9 mouse cellular contexts compared by ENCODE assay signal in genomic region chr5:122103075-122103474, GRCm38 (mm10). TPM values are rescaled to one million over a fixed set of nuclear protein-coding genes. Genes with fewer than 3 reads are reported as not detected.
DNase-seq lines count a peak whose midpoint lies in the region; ATAC-seq lines count a peak whose summit lies in the region.
"Had no signal": no experiment of that assay in that cellular context is flagged by ENCODE, and none has a peak within 500 bp of the region (broad histone marks: within the 10 kb centered on the region; RNA-seq: fewer than 3 reads in every experiment).

No protein-coding gene starts in this region.

- peak overlapping the region; percentile 88 for H3K9ac ChIP-seq in heart, embryonic 12.5 days
- peak overlapping the region; percentile 25; the same call in 1 of the 2 replicates for H3K9ac ChIP-seq in hindbrain, embryonic 15.5 days

- 32% methylated on average over 12 of the region's 12 CpGs for WGBS in heart, embryonic 12.5 days
- WGBS in hindbrain, embryonic 15.5 days: 28% methylated on average over 12 of the region's 12 CpGs

- no peaks in the 10 kb centered on the region for H3K9me3 ChIP-seq in heart, embryonic 12.5 days (replicated peaks)
- H3K9me3 ChIP-seq in hindbrain, embryonic 15.5 days: no peaks in the 10 kb centered on the region

- H3K36me3 ChIP-seq in heart, embryonic 12.5 days: peaks cover 53% of the 10 kb centered on the region
- no peaks in the 10 kb centered on the region for H3K36me3 ChIP-seq in hindbrain, embryonic 15.5 days

- H3K4me2 ChIP-seq in heart, embryonic 12.5 days: peak overlapping the region; percentile 79
- peak overlapping the region; percentile 45 for H3K4me2 ChIP-seq in hindbrain, embryonic 15.5 days

- H3K4me3 ChIP-seq in heart, embryonic 12.5 days: peak overlapping the region; percentile 58
- H3K4me3 ChIP-seq in hindbrain, embryonic 15.5 days: no peak overlapping the region

- intact Hi-C loops in heart, postnatal 25 days (cut with DNase I): no loop called here

- peak overlapping the region; percentile 98 for H3K27ac ChIP-seq in heart, embryonic 12.5 days (ENCODE audit: poor library complexity, severe bottlenecking)
- H3K27ac ChIP-seq in hindbrain, embryonic 15.5 days (replicated peaks): no peak overlapping the region
- H3K27ac ChIP-seq: macrophage had no signal

- no peak for ATAC-seq in heart, embryonic 12.5 days (ENCODE audit: insufficient number of reproducible peaks, low FRiP score)
- ATAC-seq in hindbrain, embryonic 15.5 days (ENCODE audit: low FRiP score, low read depth): no peak

- DNase-seq in heart, postnatal 25 days (ENCODE audit: low spot score): no peak
- peak; percentile 37 to 41 for DNase-seq in right cerebral cortex, adult 2 months (ENCODE audit: low spot score in 2 of 2)
- DNase-seq in right cerebral cortex, postnatal 10 days (ENCODE audit: low spot score in 2 of 2): no peak
- DNase-seq in telencephalon, adult 2 months (ENCODE audit: low read depth, low spot score): peak; percentile 43
- DNase-seq in cerebellum, adult 18-20 months: no peak
- DNase-seq in gastrocnemius, adult 8-10 months (ENCODE audit: low spot score in 2 of 2): no peak

- peaks cover 22% of the 10 kb centered on the region for H3K27me3 ChIP-seq in heart, embryonic 12.5 days (replicated peaks)
- peaks cover 8% of the 10 kb centered on the region; the same call in 1 of the 2 replicates for H3K27me3 ChIP-seq in hindbrain, embryonic 15.5 days

- H3K4me1 ChIP-seq in heart, embryonic 12.5 days (replicated peaks): peaks cover 26% of the 10 kb centered on the region
- peaks cover 9% of the 10 kb centered on the region for H3K4me1 ChIP-seq in hindbrain, embryonic 15.5 days (replicated peaks)

RNA-seq across cellular contexts. Expression of gene Myl2, which starts 2.3 kb away (rescaled TPM):
- polyA plus RNA-seq in heart, embryonic 12.5 days (2016; fragmentation: Nextera tagmentation; extraction: Ambion mirVana): 7,161 and 7,647 TPM in 2 replicates
- total RNA-seq in heart, postnatal 25 days (2021): over 10,000 TPM; 18,094 to 20,102 TPM
- 2.1 and 2.6 TPM in 2 replicates for polyA plus RNA-seq in hindbrain, embryonic 15.5 days (2015; fragmentation: Nextera tagmentation; extraction: Ambion mirVana)
- 1,000 to 10,000 TPM in 1 of 4 experiments, 100 to 1,000 TPM in 3; 818 to 1,021 (median 841) TPM for total RNA-seq in gastrocnemius, adult 8-10 months (2022)
- polyA plus RNA-seq: macrophage had no signal

RNA-seq across cellular contexts. Expression of gene Ccdc63, which starts 37.5 kb away (rescaled TPM):
- 0.33 and 0.42 TPM in 2 replicates for polyA plus RNA-seq in heart, embryonic 12.5 days (2016; fragmentation: Nextera tagmentation; extraction: Ambion mirVana)
- total RNA-seq in heart, postnatal 25 days (2021): not detected
- polyA plus RNA-seq in hindbrain, embryonic 15.5 days (2015; fragmentation: Nextera tagmentation; extraction: Ambion mirVana): not detected in 2 replicates
- total RNA-seq in gastrocnemius, adult 8-10 months (2022): under 1 TPM in 1 of 4 experiments, not detected in 3; 0.13 TPM

RNA-seq across cellular contexts. Expression of gene Cux2, which starts 53.2 kb away (rescaled TPM):
- polyA plus RNA-seq in heart, embryonic 12.5 days (2016; fragmentation: Nextera tagmentation; extraction: Ambion mirVana): 7.6 and 10.1 TPM in 2 replicates
- total RNA-seq in heart, postnatal 25 days (2021): 10 to 100 TPM; 23.7 to 29.0 TPM
- polyA plus RNA-seq in hindbrain, embryonic 15.5 days (2015; fragmentation: Nextera tagmentation; extraction: Ambion mirVana): 20.7 and 23.3 TPM in 2 replicates
- 1 to 10 TPM; 1.8 to 3.4 (median 2.3) TPM for total RNA-seq in gastrocnemius, adult 8-10 months (2022)
- polyA plus RNA-seq: macrophage had no signal

RNA-seq across cellular contexts. Expression of gene Ppp1cc, which starts 55.0 kb away (rescaled TPM):
- polyA plus RNA-seq in heart, embryonic 12.5 days (2016; fragmentation: Nextera tagmentation; extraction: Ambion mirVana): 222 and 230 TPM in 2 replicates
- 100 to 1,000 TPM; 113 to 128 TPM for total RNA-seq in heart, postnatal 25 days (2021)
- 210 and 213 TPM in 2 replicates for polyA plus RNA-seq in hindbrain, embryonic 15.5 days (2015; fragmentation: Nextera tagmentation; extraction: Ambion mirVana)
- 100 to 1,000 TPM; 108 to 221 (median 143) TPM for total RNA-seq in gastrocnemius, adult 8-10 months (2022)

Comparison
In these comparisons a context has a peak if more than half of its experiments do, and no peak if none do; other contexts are left out.
1. DNase-seq: peak in right cerebral cortex, adult 2 months (2 of 2) and telencephalon, adult 2 months (single experiment); none in heart, postnatal 25 days (single experiment), right cerebral cortex, postnatal 10 days (0 of 2), cerebellum, adult 18-20 months (0 of 2) and gastrocnemius, adult 8-10 months (0 of 2).
2. RNA of gene Myl2, which starts 2.3 kb away (total RNA-seq): 18,094 to 20,102 TPM in heart, postnatal 25 days; 818 to 1,021 TPM in gastrocnemius, adult 8-10 months; every median in the first group is over 10 times any median in the second.
3. RNA of gene Cux2, which starts 53.2 kb away (total RNA-seq): 23.7 to 29.0 TPM in heart, postnatal 25 days; 1.8 to 3.4 TPM in gastrocnemius, adult 8-10 months; every median in the first group is over 4 times any median in the second.